Mouse (Mus musculus) lung, embryonic 16.5 days (tissue): Measurements from ENCODE around the gene Wipf3. TPM values are rescaled to one million over a fixed set of nuclear protein-coding genes. Genes with fewer than 3 reads are reported as not detected.

Experiments
- ATAC-seq: fragments of 200-750 bp; cut with Nextera tagmentation; 2 replicates; pipeline ENCODE4 v1.8.0; 2017; ENCODE audit warnings: low read depth, mild to moderate bottlenecking, moderate library complexity
- H3K27ac ChIP-seq: fragments of 300-500 bp; sonication (generic); 2 replicates; pipeline ENCODE4 v1.5.1; 2014; ENCODE audit warnings: mild to moderate bottlenecking, control low read depth, low read length
- H3K27me3 ChIP-seq: fragments of 300-500 bp; sonication (generic); 2 replicates; pipeline ENCODE4 v1.6.1; 2014; ENCODE audit warnings: low read depth, low read length, mixed read lengths; ENCODE audit not compliant: control insufficient read depth, insufficient read depth
- H3K36me3 ChIP-seq: fragments of 300-500 bp; sonication (generic); 2 replicates; pipeline ENCODE4 v1.6.1; 2014; ENCODE audit warnings: low read length; ENCODE audit not compliant: control insufficient read depth, insufficient read depth
- H3K4me1 ChIP-seq: fragments of 300-500 bp; sonication (generic); replicated peaks from 2 replicates; pipeline ENCODE4 v1.6.1; 2014; ENCODE audit warnings: low read length, mixed read lengths; ENCODE audit not compliant: control insufficient read depth, insufficient read depth
- H3K4me2 ChIP-seq: fragments of 300-500 bp; sonication (generic); 2 replicates; pipeline ENCODE4 v1.6.1; 2014; ENCODE audit warnings: low read depth, low read length, control low read depth
- H3K4me3 ChIP-seq: fragments of 300-500 bp; sonication (generic); 2 replicates; pipeline ENCODE4 v1.5.1; 2014; ENCODE audit warnings: mild to moderate bottlenecking, low read length, control low read depth
- H3K9ac ChIP-seq: fragments of 300-500 bp; sonication (generic); 2 replicates; pipeline ENCODE4 v1.6.1; 2014; ENCODE audit warnings: low read length, control low read depth
- H3K9me3 ChIP-seq: fragments of 300-500 bp; sonication (generic); 2 replicates; pipeline ENCODE4 v1.6.1; 2016; ENCODE audit warnings: low read length; ENCODE audit not compliant: control insufficient read depth
- WGBS: fragments of 180-500 bp; shearing (Covaris S2); extraction: QIAGEN DNeasy Blood & Tissue Kit; methylation state at CpG from one replicate; pipeline ENCODE4 v1.1.7; 2014; 5-methylcytosine and 5-hydroxymethylcytosine counted together
- polyA plus RNA-seq: library from polyadenylated mRNA; unstranded; fragments of >200 nt; fragmentation: Nextera tagmentation; extraction: Ambion mirVana; gene quantifications from 2 replicates; pipeline ENCODE4 v1.2.1, GENCODE M21; 2015

Gene Wipf3
- polyA plus RNA-seq, 1 experiment from 2014 or later = 1.2 TPM

DNA sequence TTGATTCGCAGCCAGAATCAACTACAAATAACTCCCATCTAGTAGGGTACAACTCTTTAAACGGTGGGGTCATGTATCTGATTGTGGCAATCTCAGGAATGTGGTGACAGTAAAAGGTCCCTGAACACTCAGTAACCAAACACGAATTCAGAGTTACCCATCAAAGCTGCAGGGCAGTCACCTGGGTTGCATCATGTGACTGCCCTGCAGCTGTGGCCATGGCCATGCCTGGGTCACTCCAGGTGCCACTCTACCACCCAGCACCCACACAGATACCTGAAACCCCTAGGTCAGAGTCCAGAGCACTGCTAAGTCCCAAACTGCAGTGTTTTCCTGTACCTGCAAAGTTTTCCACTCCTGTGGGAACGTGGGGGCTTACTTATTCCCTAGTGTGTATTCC is 9.1 kb downstream of the Wipf3 start:
- no peaks in the 10 kb centered on the region for H3K36me3 ChIP-seq
- H3K4me3 ChIP-seq = no peak overlapping the region
- ATAC-seq = no peak
- H3K4me2 ChIP-seq = no peak overlapping the region
- H3K9ac ChIP-seq = no peak overlapping the region
- H3K9me3 ChIP-seq = no peaks in the 10 kb centered on the region
- no peak overlapping the region for H3K27ac ChIP-seq
- 63% methylated on average over 4 of the region's 4 CpGs for whole genome bisulfite sequencing
- H3K4me1 ChIP-seq = peaks cover 9% of the 10 kb centered on the region
- H3K27me3 ChIP-seq = no peaks in the 10 kb centered on the region

DNA sequence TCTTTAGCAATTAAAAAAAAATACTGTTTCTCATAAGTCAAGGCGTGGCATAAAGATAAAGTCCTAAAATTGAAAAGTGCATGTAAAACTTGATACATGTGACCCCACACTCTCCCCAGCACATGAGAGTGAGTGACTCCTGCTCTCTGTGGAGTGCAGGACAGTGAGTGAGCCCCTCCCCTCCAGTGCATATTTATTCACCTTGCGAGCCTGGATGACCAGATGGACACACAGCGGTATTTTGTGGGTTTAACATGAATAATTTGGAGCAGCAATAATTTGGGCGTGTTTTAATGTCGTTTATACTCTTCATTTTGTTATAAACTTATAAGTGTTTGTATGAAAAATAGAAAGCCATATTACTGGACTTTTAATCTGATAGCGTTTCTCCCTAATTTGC is 11.3 kb downstream of the Wipf3 start:
- Histone ChIP-seq H3K9ac (no peak overlapping the region), H3K9me3 (no peaks in the 10 kb centered on the region), H3K4me3 (no peak overlapping the region), H3K4me1 (peaks cover 9% of the 10 kb centered on the region), H3K36me3 (no peaks in the 10 kb centered on the region), H3K27me3 (no peaks in the 10 kb centered on the region), H3K27ac (no peak overlapping the region), H3K4me2 (no peak overlapping the region)
- WGBS = 87% methylated on average over 6 of the region's 6 CpGs
- no peak for ATAC-seq

DNA sequence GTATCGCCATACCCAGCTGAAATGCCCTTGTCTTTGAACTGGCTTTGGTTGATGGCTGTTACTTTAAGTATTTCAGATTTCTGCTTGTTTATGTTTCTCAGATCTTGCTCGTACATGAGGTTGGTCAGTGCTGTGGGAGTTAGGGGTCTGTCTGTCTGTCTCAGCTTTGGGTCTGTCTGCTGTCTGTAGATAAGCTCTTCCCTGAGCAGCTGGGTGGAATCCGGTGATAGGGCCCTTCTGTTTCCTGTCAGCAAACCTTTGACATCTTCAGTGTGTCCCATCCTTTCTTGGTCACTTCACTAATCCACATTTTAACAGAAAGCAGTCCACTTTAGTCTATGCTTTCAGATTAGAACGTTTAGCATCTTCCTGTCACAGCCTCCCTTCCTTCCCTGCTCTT is 14.3 kb downstream of the Wipf3 start:
- no peaks in the 10 kb centered on the region for H3K9me3 ChIP-seq
- no peaks in the 10 kb centered on the region for H3K27me3 ChIP-seq
- peaks cover 5% of the 10 kb centered on the region for H3K4me1 ChIP-seq
- no peak for ATAC-seq
- H3K4me3 ChIP-seq = no peak overlapping the region
- no peak overlapping the region for H3K4me2 ChIP-seq
- H3K9ac ChIP-seq = no peak overlapping the region
- no peak overlapping the region for H3K27ac ChIP-seq
- 51% methylated on average over 4 of the region's 4 CpGs for WGBS
- no peaks in the 10 kb centered on the region for H3K36me3 ChIP-seq

DNA sequence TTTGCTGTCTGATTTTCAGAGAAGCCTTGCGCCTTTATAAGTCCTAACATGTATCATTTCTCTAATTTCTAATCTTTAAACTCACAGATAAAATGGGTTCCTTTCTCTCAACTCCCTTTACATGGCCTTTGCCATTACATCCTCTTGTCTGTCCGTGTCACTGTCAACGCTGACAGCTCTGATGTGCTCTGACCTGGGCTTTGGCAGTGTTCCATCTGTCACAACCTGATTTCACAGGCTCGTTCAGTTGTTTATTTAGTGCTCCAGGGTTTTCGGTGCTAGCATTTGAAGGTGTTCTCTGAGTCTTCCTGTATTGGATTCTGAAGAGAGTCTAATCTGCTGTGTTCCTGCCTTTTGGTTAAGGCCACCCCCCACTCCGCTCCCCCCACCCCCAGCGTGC is 14.7 kb downstream of the Wipf3 start:
- 21% methylated on average over 7 of the region's 7 CpGs for WGBS
- H3K9me3 ChIP-seq = no peaks in the 10 kb centered on the region
- ATAC-seq = no peak
- no peak overlapping the region for H3K27ac ChIP-seq
- no peak overlapping the region for H3K4me3 ChIP-seq
- no peak overlapping the region for H3K4me2 ChIP-seq
- no peaks in the 10 kb centered on the region for H3K27me3 ChIP-seq
- H3K36me3 ChIP-seq = no peaks in the 10 kb centered on the region
- H3K4me1 ChIP-seq = peaks cover 5% of the 10 kb centered on the region
- no peak overlapping the region for H3K9ac ChIP-seq

DNA sequence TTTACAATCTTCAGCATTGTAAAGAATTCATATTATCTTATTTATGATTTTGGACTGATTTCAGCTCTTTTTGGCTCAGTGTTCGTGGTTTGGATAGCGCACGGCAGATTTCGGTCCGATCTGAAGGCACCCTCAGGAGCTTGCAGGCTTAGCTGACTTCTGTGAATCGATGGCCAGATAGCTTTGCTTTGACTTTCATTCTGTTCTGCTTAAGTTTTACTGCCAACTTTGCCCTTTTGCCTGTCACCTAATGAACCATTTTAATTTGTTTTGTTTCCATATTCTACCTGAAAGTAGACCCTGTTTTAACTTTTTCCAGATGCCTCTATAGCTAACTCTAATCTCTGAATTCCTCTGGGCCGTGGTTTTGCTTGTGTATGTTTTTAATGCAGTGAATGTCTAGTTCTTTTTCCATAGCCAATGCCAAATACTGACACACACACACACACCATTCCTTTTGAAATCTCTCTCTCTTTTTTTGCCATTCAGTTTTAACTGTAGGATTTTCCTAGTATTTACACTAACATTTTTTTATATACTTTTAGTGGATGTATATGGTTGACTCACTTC is 15.9 kb downstream of the Wipf3 start:
- no peaks in the 10 kb centered on the region for H3K27me3 ChIP-seq
- 76% methylated on average over 7 of the region's 7 CpGs for WGBS
- peaks cover 5% of the 10 kb centered on the region for H3K4me1 ChIP-seq
- H3K9ac ChIP-seq = no peak overlapping the region
- ATAC-seq = no peak
- no peaks in the 10 kb centered on the region for H3K36me3 ChIP-seq
- no peaks in the 10 kb centered on the region for H3K9me3 ChIP-seq
- no peak overlapping the region for H3K27ac ChIP-seq
- no peak overlapping the region for H3K4me2 ChIP-seq
- no peak overlapping the region for H3K4me3 ChIP-seq

DNA sequence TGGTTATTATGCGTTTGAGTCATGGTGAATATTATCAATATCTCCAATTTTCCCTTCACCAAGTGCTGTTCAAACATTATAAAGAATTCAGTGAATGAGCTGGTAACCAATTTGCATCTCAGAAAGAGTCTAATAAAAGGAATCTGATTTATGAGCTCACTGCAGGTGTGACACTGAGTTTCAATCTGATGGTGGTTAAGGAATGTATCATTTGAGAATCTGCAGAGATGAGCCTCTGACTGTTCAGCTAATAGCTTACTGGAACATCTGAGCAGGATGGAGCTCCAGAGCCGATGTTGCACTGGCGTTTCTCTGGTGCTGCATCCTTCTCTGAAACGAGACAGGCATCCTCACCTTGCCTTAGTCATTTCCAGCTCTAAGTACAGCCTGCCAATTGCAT is 17.9 kb downstream of the Wipf3 start:
- no peak overlapping the region for H3K4me2 ChIP-seq
- peaks cover 5% of the 10 kb centered on the region for H3K4me1 ChIP-seq
- WGBS = 77% methylated on average over 4 of the region's 4 CpGs
- no peaks in the 10 kb centered on the region for H3K27me3 ChIP-seq
- H3K36me3 ChIP-seq = no peaks in the 10 kb centered on the region
- no peak overlapping the region for H3K4me3 ChIP-seq
- H3K27ac ChIP-seq = no peak overlapping the region
- no peak overlapping the region for H3K9ac ChIP-seq
- no peaks in the 10 kb centered on the region for H3K9me3 ChIP-seq
- no peak for ATAC-seq

DNA sequence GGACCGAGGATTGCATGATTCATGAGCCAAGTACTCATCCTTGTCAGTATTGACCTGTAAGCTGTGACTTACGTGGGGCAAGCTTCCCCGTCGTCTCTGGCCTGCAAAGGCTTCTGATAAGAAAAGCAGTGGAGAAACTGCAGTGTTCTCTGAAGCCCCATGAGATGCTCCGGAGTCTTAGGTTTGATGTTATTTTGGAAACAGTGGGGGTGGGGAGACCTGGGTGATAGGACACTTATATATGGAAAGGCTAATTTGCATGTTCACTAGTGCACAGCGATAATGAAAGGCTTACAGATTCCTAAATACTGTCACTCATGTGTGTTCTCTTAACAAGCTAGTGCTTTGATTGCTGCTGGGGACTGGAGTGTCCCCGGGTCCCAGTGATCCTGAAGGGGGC is 30.3 kb downstream of the Wipf3 start:
- no peak overlapping the region for H3K4me2 ChIP-seq
- no peak overlapping the region for H3K9ac ChIP-seq
- no peak overlapping the region for H3K4me3 ChIP-seq
- 49% methylated on average over 7 of the region's 7 CpGs for WGBS
- no peak overlapping the region for H3K27ac ChIP-seq
- no peaks in the 10 kb centered on the region for H3K36me3 ChIP-seq
- peaks cover 6% of the 10 kb centered on the region; the same call in 1 of the 2 replicates for H3K4me1 ChIP-seq
- ATAC-seq = no peak
- no peaks in the 10 kb centered on the region for H3K27me3 ChIP-seq
- H3K9me3 ChIP-seq = no peaks in the 10 kb centered on the region

DNA sequence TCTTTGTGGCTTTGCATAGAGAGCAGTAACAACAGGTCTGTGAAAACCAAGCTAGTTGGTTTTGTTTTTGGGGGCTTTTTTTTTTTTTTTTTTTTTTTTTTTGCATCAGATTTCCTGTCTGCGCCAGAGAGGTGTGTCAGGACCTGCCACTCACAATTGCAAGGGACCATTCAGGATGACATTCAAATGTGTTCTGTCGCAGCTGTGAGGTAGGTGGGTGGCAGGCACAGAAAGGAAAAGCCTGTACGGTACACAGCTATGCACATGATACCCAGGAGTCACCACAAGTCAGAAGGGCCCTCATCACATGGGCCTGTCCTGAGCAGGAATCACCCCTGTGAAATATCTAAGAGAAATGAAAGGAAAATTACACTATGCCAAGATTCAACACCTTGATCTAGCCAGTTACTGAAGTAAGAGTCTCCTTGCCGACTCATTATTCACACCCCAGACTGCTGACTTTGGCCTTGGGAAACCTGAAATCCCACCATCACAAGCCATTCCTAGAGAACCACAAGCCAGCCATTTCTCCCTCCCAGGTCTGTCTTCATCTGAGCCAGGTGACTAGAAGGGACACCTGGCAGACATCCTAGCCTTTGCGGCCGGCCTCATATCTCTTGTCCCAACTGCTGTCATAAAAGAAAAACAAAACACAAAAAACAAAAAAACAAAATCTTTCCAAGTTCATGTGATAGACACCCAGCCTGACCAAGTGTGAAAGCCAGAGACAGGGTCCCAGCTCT is 30.9 kb downstream of the Wipf3 start:
- no peak for ATAC-seq
- H3K27ac ChIP-seq = no peak overlapping the region
- no peak overlapping the region for H3K9ac ChIP-seq
- H3K36me3 ChIP-seq = no peaks in the 10 kb centered on the region
- H3K4me2 ChIP-seq = no peak overlapping the region
- H3K4me1 ChIP-seq = peaks cover 6% of the 10 kb centered on the region; the same call in 1 of the 2 replicates
- 82% methylated on average over 6 of the region's 6 CpGs for WGBS
- H3K4me3 ChIP-seq = no peak overlapping the region
- H3K9me3 ChIP-seq = no peaks in the 10 kb centered on the region
- no peaks in the 10 kb centered on the region for H3K27me3 ChIP-seq

DNA sequence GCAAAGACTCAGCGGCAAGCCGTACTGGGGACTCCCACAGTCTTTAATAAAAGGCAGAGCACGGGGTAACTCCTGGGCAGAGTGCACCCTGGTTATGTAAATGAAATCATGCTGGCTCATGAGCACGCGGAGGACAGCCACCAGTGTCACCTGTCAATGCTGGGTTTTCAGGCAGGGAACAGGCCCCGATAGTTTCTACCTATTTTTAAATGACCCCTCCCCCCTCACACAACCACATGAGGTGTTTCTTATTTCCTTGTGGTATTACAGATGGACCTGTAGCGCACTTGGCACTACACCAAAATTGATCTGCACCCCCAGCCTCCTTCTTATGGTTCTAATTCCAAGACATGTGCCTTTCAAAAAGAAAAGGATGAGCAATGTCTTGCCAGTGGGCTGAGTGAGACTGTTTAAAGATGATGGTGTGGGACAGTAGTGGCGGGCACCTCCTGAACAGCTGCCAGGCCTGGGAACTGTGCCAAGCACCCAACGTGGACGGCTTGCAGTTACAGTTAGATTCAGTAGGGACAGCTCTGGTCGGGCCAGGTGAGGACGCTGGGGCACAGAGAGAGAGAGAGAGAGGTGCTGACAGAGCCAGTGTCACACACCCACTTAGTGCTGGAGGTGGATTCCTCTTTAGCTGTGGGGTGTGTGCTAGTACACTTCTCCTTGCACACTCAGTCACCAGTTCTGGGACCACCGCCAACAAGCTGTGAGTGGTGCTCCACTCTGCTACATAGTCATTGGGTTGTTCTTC is 31.7 kb downstream of the Wipf3 start:
- Histone ChIP-seq H3K4me2 (no peak overlapping the region), H3K9ac (no peak overlapping the region), H3K9me3 (no peaks in the 10 kb centered on the region), H3K36me3 (no peaks in the 10 kb centered on the region), H3K27me3 (no peaks in the 10 kb centered on the region), H3K4me3 (no peak overlapping the region), H3K4me1 (peaks cover 6% of the 10 kb centered on the region; the same call in 1 of the 2 replicates), H3K27ac (no peak overlapping the region)
- peak; percentile 80 for ATAC-seq
- 66% methylated on average over 13 of the region's 13 CpGs for WGBS
